Mouse (Mus musculus): Measurements from ENCODE around the gene Olfr435. TPM values are rescaled to one million over a fixed set of nuclear protein-coding genes. Genes with fewer than 3 reads are reported as not detected.
"Not testable (repeated sequence)": the region's sequence is repeated elsewhere in the genome, so short reads cannot be mapped to it uniquely, and the experiment has no call there.

Gene Olfr435
- polyA plus RNA-seq, 1 experiment from 2014 or later = not detected

- no peak overlapping the region for H3K4me3 ChIP-seq (ENCODE audit: low read length)
- H3K9me3 ChIP-seq (ENCODE audit: control insufficient read depth, low read length) = no peaks in the 10 kb centered on the region
- no peaks in the 10 kb centered on the region for H3K4me1 ChIP-seq (replicated peaks; ENCODE audit: control insufficient read depth, insufficient read depth, low read length)
- ATAC-seq (ENCODE audit: low read depth) = no peak
- no peak overlapping the region for H3K9ac ChIP-seq (ENCODE audit: low read length)
- no peak overlapping the region for H3K4me2 ChIP-seq (ENCODE audit: low read depth, low read length)
- no peaks in the 10 kb centered on the region for H3K36me3 ChIP-seq (ENCODE audit: control insufficient read depth, insufficient read depth, low read length)
- no peaks in the 10 kb centered on the region for H3K27me3 ChIP-seq (ENCODE audit: control insufficient read depth, insufficient read depth, low read depth, low read length)
- H3K27ac ChIP-seq (ENCODE audit: low read length) = no peak overlapping the region
Measured at GRCm38 (mm10) chr6:43202786-43203185, 5.8 kb downstream of the Olfr435 start.

- Histone ChIP-seq H3K4me2 (ENCODE audit: low read depth, low read length) (no peak overlapping the region), H3K4me3 (ENCODE audit: low read length) (no peak overlapping the region), H3K9ac (ENCODE audit: low read length) (no peak overlapping the region), H3K27me3 (ENCODE audit: control insufficient read depth, insufficient read depth, low read depth, low read length) (no peaks in the 10 kb centered on the region), H3K36me3 (ENCODE audit: control insufficient read depth, insufficient read depth, low read length) (no peaks in the 10 kb centered on the region), H3K4me1 (replicated peaks; ENCODE audit: control insufficient read depth, insufficient read depth, low read length) (no peaks in the 10 kb centered on the region), H3K27ac (ENCODE audit: low read length) (no peak overlapping the region), H3K9me3 (ENCODE audit: control insufficient read depth, low read length) (no peaks in the 10 kb centered on the region)
- WGBS = 28% methylated on average over 2 of the region's 2 CpGs
- ATAC-seq (ENCODE audit: low read depth) = no peak
Measured at GRCm38 (mm10) chr6:43205355-43205754, 8.4 kb downstream of the Olfr435 start.

GRCm38 (mm10) chr6:43212873-43213272 lies 15.9 kb downstream of the Olfr435 start, which contains the start of gene Olfr434:
Gene Olfr434 (plus strand): TSS chr6:43213021.
- not testable (repeated sequence) for H3K27ac ChIP-seq (ENCODE audit: low read length); H3K4me2 ChIP-seq (ENCODE audit: low read depth, low read length); H3K9ac ChIP-seq (ENCODE audit: low read length); ATAC-seq (ENCODE audit: low read depth); H3K27me3 ChIP-seq (ENCODE audit: control insufficient read depth, insufficient read depth, low read depth, low read length); H3K9me3 ChIP-seq (ENCODE audit: control insufficient read depth, low read length); H3K36me3 ChIP-seq (ENCODE audit: control insufficient read depth, insufficient read depth, low read length); H3K4me3 ChIP-seq (ENCODE audit: low read length); H3K4me1 ChIP-seq (replicated peaks; ENCODE audit: control insufficient read depth, insufficient read depth, low read length)

- H3K27ac ChIP-seq (ENCODE audit: low read length); H3K9ac ChIP-seq (ENCODE audit: low read length); H3K36me3 ChIP-seq (ENCODE audit: control insufficient read depth, insufficient read depth, low read length); H3K9me3 ChIP-seq (ENCODE audit: control insufficient read depth, low read length); H3K27me3 ChIP-seq (ENCODE audit: control insufficient read depth, insufficient read depth, low read depth, low read length); H3K4me2 ChIP-seq (ENCODE audit: low read depth, low read length); H3K4me1 ChIP-seq (replicated peaks; ENCODE audit: control insufficient read depth, insufficient read depth, low read length); H3K4me3 ChIP-seq (ENCODE audit: low read length); ATAC-seq (ENCODE audit: low read depth): not testable (repeated sequence)
- 71% methylated on average over 1 of the region's 1 CpGs for WGBS
Measured at GRCm38 (mm10) chr6:43231255-43231654, 34.3 kb downstream of the Olfr435 start, which contains the start of gene Olfr47. Gene Olfr47 (plus strand): TSS chr6:43231529.

- Histone ChIP-seq H3K4me3 (ENCODE audit: low read length) (no peak overlapping the region), H3K9me3 (ENCODE audit: control insufficient read depth, low read length) (no peaks in the 10 kb centered on the region), H3K27ac (ENCODE audit: low read length) (no peak overlapping the region), H3K9ac (ENCODE audit: low read length) (no peak overlapping the region), H3K4me2 (ENCODE audit: low read depth, low read length) (no peak overlapping the region), H3K4me1 (replicated peaks; ENCODE audit: control insufficient read depth, insufficient read depth, low read length) (no peaks in the 10 kb centered on the region), H3K36me3 (ENCODE audit: control insufficient read depth, insufficient read depth, low read length) (no peaks in the 10 kb centered on the region), H3K27me3 (ENCODE audit: control insufficient read depth, insufficient read depth, low read depth, low read length) (no peaks in the 10 kb centered on the region; the same call in 1 of the 2 replicates)
- ATAC-seq (ENCODE audit: low read depth) = no peak
- 14% methylated on average over 4 of the region's 4 CpGs for WGBS
Measured at GRCm38 (mm10) chr6:43242061-43242460, 45.1 kb downstream of the Olfr435 start.

GRCm38 (mm10) chr6:43247396-43247795 lies 50.5 kb downstream of the Olfr435 start:
- H3K27me3 ChIP-seq (ENCODE audit: control insufficient read depth, insufficient read depth, low read depth, low read length) = no peaks in the 10 kb centered on the region; the same call in 1 of the 2 replicates

GRCm38 (mm10) chr6:43252994-43253393 lies 56.0 kb downstream of the Olfr435 start:
- H3K4me1 ChIP-seq (replicated peaks; ENCODE audit: control insufficient read depth, insufficient read depth, low read length) = peaks cover 3% of the 10 kb centered on the region; the same call in 1 of the 2 replicates
- H3K27me3 ChIP-seq (ENCODE audit: control insufficient read depth, insufficient read depth, low read depth, low read length) = no peaks in the 10 kb centered on the region
- no peaks in the 10 kb centered on the region for H3K36me3 ChIP-seq (ENCODE audit: control insufficient read depth, insufficient read depth, low read length)
- 45% methylated on average over 1 of the region's 1 CpGs for WGBS
- no peak overlapping the region for H3K4me3 ChIP-seq (ENCODE audit: low read length)
- no peak overlapping the region for H3K27ac ChIP-seq (ENCODE audit: low read length)
- no peak for ATAC-seq (ENCODE audit: low read depth)
- no peak overlapping the region for H3K9ac ChIP-seq (ENCODE audit: low read length)
- no peak overlapping the region for H3K4me2 ChIP-seq (ENCODE audit: low read depth, low read length)
- no peaks in the 10 kb centered on the region for H3K9me3 ChIP-seq (ENCODE audit: control insufficient read depth, low read length)

More at GRCm38 (mm10) chr6:43247396-43247795, 50.5 kb downstream of the Olfr435 start:
- 59% methylated on average over 3 of the region's 3 CpGs for WGBS
- Histone ChIP-seq H3K4me1 (replicated peaks; ENCODE audit: control insufficient read depth, insufficient read depth, low read length) (peaks cover 3% of the 10 kb centered on the region; the same call in 1 of the 2 replicates), H3K27ac (ENCODE audit: low read length) (no peak overlapping the region), H3K9me3 (ENCODE audit: control insufficient read depth, low read length) (no peaks in the 10 kb centered on the region), H3K9ac (ENCODE audit: low read length) (no peak overlapping the region), H3K36me3 (ENCODE audit: control insufficient read depth, insufficient read depth, low read length) (no peaks in the 10 kb centered on the region), H3K4me3 (ENCODE audit: low read length) (no peak overlapping the region), H3K4me2 (ENCODE audit: low read depth, low read length) (no peak overlapping the region)
- no peak for ATAC-seq (ENCODE audit: low read depth)

Other genes starting within 250 kb of the Olfr435 start
- not detected in 2 replicates for gene Olfr444, start 248.1 kb upstream of the Olfr435 start, polyA plus RNA-seq (2015; fragmentation: Nextera tagmentation; extraction: Ambion mirVana)
- gene Olfr441, start 90.8 kb upstream of the Olfr435 start, polyA plus RNA-seq (2015; fragmentation: Nextera tagmentation; extraction: Ambion mirVana) = not detected in 2 replicates
- not detected in 2 replicates for gene Olfr237-ps1, start 50.6 kb upstream of the Olfr435 start, polyA plus RNA-seq (2015; fragmentation: Nextera tagmentation; extraction: Ambion mirVana)
- not detected in 2 replicates for gene Olfr437, start 33.9 kb upstream of the Olfr435 start, polyA plus RNA-seq (2015; fragmentation: Nextera tagmentation; extraction: Ambion mirVana)
- gene Olfr13, start 25.0 kb upstream of the Olfr435 start, polyA plus RNA-seq (2015; fragmentation: Nextera tagmentation; extraction: Ambion mirVana) = not detected in 2 replicates
- not detected in 2 replicates for gene Olfr434, start 15.9 kb downstream of the Olfr435 start, polyA plus RNA-seq (2015; fragmentation: Nextera tagmentation; extraction: Ambion mirVana)
- gene Olfr47, start 34.4 kb downstream of the Olfr435 start, polyA plus RNA-seq (2015; fragmentation: Nextera tagmentation; extraction: Ambion mirVana) = not detected in 2 replicates
- gene Arhgef5, start 68.4 kb downstream of the Olfr435 start, polyA plus RNA-seq (2015; fragmentation: Nextera tagmentation; extraction: Ambion mirVana) = 23.3 and 25.0 TPM in 2 replicates
- gene Nobox, start 112.4 kb downstream of the Olfr435 start, polyA plus RNA-seq (2015; fragmentation: Nextera tagmentation; extraction: Ambion mirVana) = 0.09 TPM in 1 of 2 replicates, not detected in the other